Mouse (Mus musculus): ENCODE results near the gene Ptger3.

Gene Ptger3

DNA sequence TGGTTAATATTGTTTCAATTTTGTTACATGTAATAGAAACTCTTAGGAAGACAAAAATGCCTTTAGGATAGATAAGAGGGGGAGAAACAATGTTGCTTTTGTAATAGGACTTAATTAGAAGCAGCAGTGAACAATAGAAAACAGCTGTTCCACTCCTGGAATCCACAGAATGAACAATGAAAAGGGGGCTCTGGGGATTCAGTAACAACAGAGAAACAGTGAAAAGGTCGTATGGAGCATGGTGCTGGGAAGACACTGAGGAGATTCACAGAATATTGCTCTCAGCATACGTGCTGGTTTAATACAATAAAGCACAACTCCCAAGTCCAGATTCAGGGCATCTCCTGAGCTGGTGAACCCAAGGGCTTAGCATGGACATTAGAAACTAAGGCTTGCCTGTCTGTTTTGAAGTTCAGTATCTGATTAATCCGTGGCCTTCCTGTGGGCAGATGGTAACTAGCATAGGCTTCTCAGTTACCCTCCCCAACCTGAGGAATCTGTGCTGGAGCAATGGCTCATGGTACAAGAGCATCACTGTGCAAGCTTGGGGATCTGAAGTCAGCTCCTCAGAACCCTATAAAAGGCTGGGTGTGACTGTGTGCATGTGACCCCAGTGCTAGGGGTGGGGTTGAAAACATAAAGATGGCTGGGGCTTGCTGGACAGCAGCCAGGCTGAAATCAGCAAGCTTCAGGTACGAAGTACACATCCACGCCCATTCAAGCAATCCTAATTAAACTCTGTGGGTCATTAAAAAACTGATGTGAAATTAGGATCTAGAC lies 16.1 kb downstream of the Ptger3 start:
- DNase-seq (ENCODE audit: low spot score), result no peak

DNA sequence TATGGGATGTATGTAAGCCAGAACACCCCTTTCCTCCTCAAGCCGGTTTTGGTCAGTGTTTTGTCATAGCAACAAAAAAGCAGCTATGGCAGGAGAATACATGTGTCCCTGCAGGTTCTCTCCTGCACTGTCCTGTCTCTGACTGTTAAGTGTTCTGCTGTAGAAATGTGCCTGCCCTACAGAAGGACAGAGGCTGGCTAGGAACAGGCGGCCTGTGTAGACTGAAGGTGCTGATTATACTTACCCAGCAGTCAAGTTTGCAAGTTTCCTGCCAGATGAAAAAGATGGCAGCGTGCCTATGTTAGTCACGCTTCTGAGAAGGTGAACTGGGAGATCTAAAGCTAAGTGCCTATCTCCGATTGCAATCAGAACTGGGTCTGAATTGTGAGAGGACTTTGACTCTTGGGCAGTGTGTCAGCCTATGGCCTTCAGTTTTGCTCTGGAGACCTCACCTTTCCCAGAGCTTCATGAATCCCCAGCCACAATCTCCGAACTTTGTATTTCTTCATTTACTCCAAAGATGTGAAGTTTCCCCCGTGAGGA lies 31.2 kb downstream of the Ptger3 start:
- DNase-seq (ENCODE audit: low spot score), result no peak

DNA sequence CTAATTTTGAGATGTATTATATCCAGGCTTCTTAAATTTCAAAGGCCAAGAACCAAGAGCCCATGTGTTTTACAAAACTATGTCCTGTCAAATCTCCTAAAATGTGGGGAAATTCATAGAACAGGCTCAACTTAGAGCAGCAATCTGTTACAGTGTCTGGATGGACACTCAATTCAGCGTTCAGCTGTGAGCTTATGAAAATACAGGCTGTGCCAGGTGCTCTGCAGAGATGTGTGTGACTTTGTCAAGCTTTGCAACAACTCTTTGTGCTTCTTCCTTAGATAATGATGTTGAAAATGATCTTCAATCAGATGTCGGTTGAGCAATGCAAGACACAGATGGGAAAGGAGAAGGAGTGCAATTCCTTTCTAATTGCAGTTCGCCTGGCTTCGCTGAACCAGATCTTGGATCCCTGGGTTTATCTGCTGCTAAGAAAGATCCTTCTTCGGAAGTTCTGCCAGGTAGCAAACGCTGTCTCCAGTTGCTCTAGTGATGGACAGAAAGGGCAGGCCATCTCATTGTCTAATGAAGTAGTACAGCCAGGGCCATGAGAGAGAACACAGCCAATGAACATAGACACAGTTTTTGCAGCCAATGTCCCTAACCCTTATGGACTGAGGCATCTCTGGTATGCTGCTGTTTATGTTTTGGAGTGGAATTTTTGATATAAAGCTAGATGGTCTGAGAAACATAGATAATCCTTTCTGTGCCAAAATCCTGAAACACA lies 38.2 kb downstream of the Ptger3 start:
- DNase-seq (ENCODE audit: low spot score), result no peak

DNA sequence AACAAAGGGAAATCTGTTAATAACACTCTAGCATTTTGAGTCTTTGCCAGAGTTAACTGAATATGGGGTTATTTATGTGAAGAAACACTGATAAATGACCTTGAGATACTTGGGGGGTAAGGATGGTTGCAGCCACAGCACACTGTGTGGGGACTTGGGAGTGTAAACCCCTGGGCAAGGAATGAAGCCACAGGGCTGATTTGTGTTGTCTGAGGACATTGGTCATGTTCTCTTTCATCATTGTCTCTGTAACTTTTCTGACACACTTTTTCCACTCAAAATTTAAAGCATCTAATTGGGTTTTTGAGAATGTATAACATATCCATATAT lies 38.7 kb downstream of the Ptger3 start:
- DNase-seq (ENCODE audit: low spot score), result no peak

DNA sequence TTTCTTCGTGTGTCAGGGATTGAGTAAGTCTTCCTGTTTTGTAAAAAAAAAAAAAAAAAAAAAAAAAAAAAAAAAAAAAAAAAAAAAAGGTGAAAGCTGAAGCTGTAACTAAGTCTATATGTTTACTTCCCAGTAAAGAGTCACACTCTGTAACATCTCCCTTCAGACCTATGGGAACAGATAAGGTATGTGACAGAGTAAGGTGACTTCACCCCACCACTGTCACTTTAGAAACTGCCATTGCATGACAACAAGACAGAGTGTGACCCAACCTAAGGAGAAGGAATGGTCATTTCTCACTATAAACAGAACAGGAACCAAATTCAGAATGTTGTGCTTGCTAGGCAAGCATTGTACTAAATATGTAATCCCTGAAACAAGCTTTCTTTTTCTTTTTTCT lies 46.9 kb downstream of the Ptger3 start:
- DNase-seq (ENCODE audit: low spot score), result no peak

DNA sequence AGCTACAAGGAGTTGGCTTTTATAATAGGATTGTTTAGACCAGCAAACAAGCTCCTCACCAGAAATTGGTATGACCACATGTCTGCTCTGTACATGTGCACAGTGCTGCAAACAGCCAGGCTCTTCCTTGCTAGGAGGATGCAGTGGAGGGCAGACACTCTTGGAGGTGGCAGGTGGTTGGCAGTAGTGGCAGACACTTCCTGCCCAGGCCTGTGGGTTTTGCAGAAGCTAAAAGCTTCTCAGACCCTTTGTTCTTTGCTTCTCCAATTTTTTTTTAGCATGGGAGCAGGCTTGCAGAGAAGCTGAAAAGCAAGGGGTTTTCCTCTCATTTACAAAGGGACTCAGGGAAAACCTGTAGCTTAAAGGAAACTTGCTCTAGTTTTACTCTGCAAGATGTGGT lies 50.3 kb downstream of the Ptger3 start:
- no peak for DNase-seq (ENCODE audit: low spot score)

DNA sequence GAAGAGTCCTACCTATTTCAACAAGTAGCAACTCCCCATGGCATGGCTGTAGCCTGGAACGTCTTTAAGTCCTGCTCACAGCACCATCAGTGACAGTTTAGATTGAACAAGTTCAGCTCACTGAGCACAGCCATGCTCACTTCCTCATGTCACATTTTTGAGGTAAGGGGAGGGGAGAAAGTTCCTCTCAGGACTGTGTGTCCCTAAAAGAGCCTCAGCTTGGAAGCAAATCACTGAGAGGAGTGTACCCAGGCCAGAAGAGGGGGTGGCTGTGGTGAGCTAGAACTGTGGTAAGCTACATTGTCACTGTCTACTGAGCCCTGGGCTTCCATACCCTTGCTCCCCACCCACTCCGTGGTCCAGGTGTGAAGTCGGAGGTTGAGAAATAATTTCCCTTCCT lies 60.7 kb downstream of the Ptger3 start:
- no peak for DNase-seq (ENCODE audit: low spot score)

DNA sequence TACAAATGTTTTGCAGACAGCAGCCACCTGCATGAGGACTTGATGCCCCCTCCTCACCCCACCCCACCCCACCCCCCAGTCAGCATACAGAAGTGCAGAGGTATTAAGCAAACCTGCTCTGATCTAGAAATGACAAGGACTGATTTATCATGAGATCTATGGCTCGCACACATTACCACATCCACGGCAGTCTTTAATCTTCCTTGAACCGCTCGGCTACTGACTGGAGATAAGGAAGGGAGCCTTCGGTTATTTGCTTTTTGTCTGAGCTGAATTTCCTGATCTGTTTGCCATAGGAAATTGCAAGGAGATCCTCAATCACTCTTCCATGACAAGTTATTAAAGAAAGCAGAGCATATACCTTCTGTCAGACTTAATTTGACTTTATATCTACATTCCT lies 64.0 kb downstream of the Ptger3 start:
- no peak for DNase-seq (ENCODE audit: low spot score)

DNA sequence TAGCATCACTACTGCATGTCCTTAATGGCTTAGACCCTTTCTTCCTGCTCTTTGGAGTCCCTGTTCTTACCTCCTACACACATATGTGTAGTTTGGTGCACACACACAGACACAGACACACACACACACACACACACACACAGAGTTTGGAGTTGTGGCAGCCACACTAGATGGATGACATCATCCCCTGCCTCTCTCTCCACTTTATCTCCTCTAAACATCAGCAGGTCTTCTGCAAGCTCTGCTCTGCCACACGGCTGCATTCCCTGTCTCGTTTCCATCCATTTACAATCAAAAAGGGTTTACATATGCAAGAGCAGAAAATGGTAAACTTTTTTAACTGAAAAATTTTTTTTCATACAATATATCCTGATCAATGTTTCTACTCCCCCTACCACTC lies 64.7 kb downstream of the Ptger3 start:
- DNase-seq (ENCODE audit: low spot score), result no peak

DNA sequence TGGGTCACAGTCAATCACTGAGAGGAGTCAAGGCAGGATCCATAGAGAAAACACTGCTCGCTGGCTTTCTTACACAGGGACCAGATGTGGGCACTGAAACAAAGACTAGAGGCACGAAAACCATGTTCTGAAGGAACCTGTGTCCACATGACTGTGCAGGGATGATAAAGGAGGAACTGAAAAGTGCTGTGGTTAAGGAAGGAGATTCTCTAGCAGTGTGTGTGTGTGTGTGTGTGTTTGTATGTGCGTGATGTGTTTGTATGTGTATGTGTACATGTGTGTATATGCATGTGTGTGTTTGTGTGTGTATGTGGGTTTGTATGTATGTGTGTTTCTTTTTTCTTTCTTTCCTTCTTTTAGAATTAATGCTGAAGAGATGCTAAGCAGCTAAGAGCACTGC lies 67.7 kb downstream of the Ptger3 start:
- DNase-seq (ENCODE audit: low spot score), result no peak

DNA sequence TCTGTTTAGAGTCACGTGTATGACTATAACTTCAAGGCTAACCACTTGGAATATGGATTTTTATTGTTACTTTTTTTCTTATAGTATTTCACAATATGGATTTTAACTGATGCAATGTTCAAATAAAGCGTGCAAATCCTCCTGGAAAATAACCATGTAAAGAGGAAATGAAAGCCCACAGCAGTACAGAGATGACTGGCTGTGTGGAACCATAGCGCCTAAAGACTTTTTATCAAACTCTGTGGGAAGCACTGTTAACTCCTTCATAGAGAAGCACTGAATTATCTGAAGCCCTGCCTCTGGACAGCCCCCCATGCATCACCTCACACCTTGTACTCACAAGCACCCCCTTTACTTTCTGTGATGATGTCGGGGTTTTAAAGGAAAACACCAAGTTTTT lies 69.0 kb downstream of the Ptger3 start:
- no peak for DNase-seq (ENCODE audit: low spot score)

DNA sequence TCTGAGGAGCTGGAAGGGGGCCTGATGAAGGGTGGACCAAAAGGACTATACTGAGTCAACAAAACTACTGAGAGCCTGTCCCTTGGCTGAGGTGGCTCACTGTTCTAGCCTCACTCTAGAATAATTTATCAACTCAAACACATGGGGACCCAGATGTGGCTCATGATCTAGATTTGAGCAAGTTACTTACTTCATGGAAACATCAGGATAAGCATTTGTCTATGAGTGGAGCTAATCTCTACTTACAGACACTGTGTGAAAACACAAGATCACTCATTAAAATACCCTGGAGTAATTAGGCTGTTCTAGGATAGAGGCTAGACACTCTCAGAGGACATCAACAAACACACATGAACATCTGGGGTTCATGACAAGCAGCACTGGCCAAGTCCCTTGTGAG lies 70.2 kb downstream of the Ptger3 start:
- no peak for DNase-seq (ENCODE audit: low spot score)

DNA sequence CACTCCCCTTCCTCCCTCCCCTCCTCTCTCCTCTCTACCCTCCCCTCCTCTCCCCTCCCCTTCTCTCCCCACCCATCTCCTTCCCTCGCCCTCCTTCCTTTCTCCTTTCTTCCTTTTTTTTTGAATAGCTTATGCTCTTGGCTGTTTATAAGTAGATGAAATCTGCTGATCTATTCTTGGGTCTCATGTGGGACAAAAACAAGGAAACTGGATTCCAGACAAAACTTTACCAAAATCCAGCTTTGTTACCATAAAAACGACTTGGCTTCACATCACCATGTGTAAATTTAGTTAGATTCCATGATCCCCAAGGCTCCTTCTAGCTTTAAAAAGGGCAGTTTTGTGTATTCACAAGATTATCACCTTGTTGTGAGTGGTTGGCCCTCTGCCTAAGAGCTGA lies 70.6 kb downstream of the Ptger3 start:
- DNase-seq (ENCODE audit: low spot score), result no peak

DNA sequence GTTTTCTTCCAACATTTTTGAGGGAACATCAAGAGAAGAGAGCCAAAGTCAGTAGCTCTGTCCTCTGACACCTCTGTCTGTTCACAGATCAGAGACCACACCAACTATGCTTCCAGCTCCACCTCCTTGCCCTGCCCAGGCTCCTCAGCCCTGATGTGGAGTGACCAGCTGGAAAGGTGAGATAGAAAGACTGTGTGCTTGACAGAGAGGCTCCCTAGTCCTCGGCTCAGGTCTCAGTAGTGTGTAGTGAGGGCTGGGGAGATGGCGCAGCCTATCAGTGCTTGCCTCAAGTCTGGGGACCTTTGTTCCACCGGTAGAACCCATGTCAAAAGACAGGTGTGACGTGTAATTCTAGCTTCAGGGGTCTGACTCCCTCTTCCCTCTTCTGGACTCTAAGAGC lies 74.9 kb downstream of the Ptger3 start:
- no peak for DNase-seq (ENCODE audit: low spot score)

DNA sequence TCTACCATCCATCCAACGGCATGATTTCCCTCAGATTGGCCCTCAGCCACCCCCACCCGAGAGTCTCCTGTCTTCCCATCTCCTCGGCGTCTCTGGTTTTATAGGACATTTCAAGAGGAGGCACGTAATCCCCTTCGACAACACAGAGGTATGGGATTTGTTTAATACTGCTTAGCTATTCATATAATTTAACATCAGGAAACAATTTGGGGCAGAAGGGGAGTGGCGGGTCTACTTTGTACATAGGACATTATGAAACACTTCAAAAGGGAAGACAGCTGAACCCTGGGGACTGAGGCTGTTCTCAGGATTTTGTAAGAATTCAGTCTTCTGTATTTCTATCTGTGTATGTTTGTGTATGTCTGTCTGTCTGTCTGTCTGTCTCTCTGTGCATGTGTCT lies 94.9 kb downstream of the Ptger3 start:
- DNase-seq (ENCODE audit: low spot score), result no peak

DNA sequence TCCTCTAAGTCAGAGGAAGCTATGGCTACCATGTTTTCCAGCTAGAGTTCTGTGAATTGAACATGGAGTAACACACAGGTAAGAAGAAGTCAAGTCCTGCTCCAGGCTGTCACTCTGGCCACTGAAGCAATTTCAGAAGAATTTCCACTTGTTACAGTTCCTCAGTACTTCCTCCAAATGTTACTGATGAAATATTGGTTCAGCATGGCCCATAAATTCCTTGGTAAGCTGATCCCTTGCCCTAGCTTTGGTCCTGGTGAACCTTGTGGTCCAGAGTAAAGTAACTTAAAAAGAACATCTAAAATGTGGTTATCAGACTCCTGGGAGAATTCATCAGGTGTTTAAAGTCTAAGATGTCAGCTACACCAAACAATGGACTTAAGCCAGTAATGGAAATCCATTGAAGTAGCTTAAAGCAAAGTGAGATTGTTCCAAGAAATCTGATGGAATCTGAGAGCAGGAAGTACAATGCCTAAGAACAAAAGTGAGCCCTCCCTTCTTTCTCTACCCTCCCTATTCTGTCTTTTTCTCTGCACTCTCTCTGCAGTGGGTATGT lies 97.9 kb downstream of the Ptger3 start:
- DNase-seq (ENCODE audit: low spot score), result no peak

DNA sequence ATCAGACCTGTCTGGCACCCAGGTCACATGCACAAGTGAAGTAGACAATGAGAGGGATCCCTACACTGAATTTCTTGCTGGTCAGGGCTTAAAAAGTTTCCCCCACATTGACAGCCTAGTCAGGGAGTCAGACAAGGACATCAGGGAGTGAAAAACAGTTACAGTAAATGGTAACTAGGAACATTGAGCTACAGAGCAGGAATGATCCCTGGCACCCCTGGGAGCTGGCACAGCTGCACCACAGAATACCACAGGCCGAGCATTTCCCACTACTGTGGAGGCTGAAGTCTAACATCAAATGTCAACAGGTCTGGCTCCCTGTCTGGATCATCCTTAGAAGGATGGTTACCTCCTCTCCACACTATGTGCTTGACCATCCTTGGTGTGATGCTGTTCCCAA lies 98.8 kb downstream of the Ptger3 start:
- no peak for DNase-seq (ENCODE audit: low spot score)

DNA sequence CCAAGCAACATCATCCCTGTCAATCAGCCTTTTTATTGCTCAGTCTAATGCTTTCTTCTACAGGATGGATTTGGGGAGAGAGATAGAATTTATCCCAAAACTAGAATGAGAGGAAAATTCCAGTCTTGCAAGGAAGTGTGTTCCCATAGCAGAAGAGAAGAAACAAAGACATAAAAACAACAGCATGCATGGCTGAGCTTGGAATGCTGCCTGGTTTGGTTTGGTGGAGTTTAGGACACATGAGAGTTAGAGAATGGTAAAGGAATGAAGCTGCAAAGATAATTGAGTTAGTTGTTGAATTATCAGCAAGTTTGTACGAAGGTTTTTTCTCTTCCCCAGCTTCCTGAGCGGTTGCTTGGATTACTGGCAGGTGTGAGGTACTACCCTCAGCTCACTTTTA lies 99.5 kb downstream of the Ptger3 start:
- no peak for DNase-seq (ENCODE audit: low spot score)

DNA sequence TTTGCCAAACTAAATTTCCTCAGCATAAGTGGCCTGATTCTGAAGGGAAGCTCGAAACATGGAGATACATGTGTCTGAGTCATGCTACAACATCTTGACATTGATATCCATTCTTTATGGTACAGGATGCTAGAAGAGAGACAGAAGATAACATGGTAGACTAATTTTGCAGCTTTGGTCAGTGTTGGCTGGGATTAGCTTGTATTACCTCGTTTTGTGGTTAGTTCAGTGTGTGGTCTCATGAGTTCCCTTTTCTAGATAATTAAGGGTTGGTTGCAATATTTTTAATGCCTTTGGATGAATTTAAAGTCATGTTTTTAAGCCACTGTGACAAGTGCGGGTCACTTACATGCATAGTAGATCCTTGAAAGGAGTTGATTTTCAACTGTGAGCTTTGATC lies 119.4 kb downstream of the Ptger3 start:
- DNase-seq (ENCODE audit: low spot score), result no peak

DNA sequence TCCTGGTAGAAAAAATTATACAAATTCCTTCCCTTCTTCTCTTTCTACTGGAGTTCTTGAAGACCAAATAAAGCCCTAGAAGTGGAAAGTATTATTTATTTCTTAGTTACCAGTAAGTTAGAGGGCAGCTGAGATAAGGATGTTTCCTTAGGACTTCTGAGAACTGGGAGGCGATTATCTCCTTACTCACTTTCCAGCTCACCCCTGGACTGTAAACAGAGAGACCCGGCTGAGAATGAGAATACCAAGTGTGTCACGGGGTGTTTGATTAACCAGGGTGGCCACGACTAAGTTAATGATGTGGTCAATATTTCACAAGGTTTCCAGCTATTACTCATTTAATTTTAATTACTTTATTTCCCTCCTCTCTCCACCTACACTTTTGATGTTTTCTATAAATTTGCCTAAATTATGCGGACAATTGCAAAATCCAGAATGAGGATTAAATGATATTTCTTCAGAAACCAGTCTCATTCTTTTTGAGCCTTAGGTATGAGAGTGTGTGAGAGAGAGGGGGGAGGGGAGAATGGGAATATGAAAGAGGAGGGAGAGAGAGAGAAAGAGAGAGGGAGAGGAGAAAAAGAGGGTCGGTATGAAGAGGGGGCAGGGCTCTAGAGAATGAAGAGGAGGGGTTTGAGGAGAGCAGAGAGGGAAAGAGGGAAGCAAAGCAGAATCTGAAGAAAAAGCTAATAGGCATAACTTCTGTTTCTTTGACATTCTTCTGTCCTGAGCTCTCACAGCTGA lies 121.9 kb downstream of the Ptger3 start:
- no peak for DNase-seq (ENCODE audit: low spot score)
